ENCODE assay signal across 15 mouse cellular contexts in the genomic region with DNA sequence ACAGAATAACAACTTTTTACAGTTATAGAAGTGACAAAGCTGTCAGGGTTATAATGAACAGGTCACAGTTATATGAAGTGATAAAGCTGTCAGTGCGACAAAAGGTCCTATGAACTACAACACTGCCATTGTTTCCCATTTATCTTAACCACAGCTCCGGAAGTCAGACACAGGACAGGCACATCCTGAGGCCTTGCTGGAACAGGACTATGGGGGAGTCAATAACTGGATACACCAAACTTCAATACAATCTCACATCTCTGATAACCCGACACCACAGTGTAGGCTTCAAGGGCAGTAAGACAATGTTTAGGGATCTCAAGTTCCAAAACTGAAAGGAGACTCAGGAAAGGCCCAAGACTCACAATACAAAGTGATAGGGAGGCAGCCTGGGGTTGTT. TPM values are rescaled to one million over a fixed set of nuclear protein-coding genes. Genes with fewer than 3 reads are reported as not detected.
DNase-seq lines count a peak whose midpoint lies in the region; ATAC-seq and TF ChIP-seq lines count a peak whose summit lies in the region.
"Had no signal": no experiment of that assay in that cellular context is flagged by ENCODE, and none has a peak within 500 bp of the region (broad histone marks: within the 10 kb centered on the region; RNA-seq: fewer than 3 reads in every experiment).

No protein-coding gene starts in this region.

- WGBS in intestine, embryonic 14.5 days, result 60% methylated on average over 3 of the region's 3 CpGs
- WGBS in small intestine, adult 2 months, result 40% methylated on average over 3 of the region's 3 CpGs
- WGBS in forebrain, embryonic 14.5 days, result 84% methylated on average over 3 of the region's 3 CpGs

- peaks cover 5% of the 10 kb centered on the region; the same call in 1 of the 2 replicates for H3K4me1 ChIP-seq in intestine, embryonic 14.5 days (replicated peaks; ENCODE audit: control insufficient read depth, insufficient read depth, low read length)
- H3K4me1 ChIP-seq in small intestine, adult 2 months (ENCODE audit: control insufficient read depth, insufficient read depth, insufficient read length, low read length), result peaks cover 31% of the 10 kb centered on the region
- no peaks in the 10 kb centered on the region for H3K4me1 ChIP-seq in forebrain, embryonic 14.5 days (ENCODE audit: control insufficient read depth, insufficient read depth, low read length)
- H3K4me1 ChIP-seq: forebrain, embryonic 15.5 days; hindbrain, embryonic 15.5 days; midbrain, embryonic 15.5 days had no signal

- H3K4me2 ChIP-seq in intestine, embryonic 14.5 days (ENCODE audit: low read length), result no peak overlapping the region
- H3K4me2 ChIP-seq in forebrain, embryonic 14.5 days (ENCODE audit: low read length), result no peak overlapping the region
- H3K4me2 ChIP-seq: forebrain, embryonic 15.5 days; hindbrain, embryonic 15.5 days; midbrain, embryonic 15.5 days had no signal

- TF ChIP-seq CTCF in left cerebral cortex, adult 2 months (IDR thresholded peaks at IDR 0.05), result no peak
- no peak for TF ChIP-seq CTCF in small intestine, adult 2 months (IDR thresholded peaks at IDR 0.05; ENCODE audit: extremely low read depth, insufficient read length, insufficient replicate concordance, low read depth, low read length)

- H3K9ac ChIP-seq in intestine, embryonic 14.5 days (ENCODE audit: low read length), result no peak overlapping the region
- H3K9ac ChIP-seq in forebrain, embryonic 14.5 days (ENCODE audit: low read length), result no peak overlapping the region
- H3K9ac ChIP-seq: forebrain, embryonic 15.5 days; hindbrain, embryonic 15.5 days; liver, embryonic 14.5 days; midbrain, embryonic 15.5 days had no signal

- no peaks in the 10 kb centered on the region for H3K9me3 ChIP-seq in intestine, embryonic 14.5 days (ENCODE audit: control insufficient read depth, low read length)
- no peaks in the 10 kb centered on the region for H3K9me3 ChIP-seq in forebrain, embryonic 14.5 days (replicated peaks; ENCODE audit: control insufficient read depth, low read length)
- H3K9me3 ChIP-seq: forebrain, embryonic 15.5 days; hindbrain, embryonic 15.5 days; midbrain, embryonic 15.5 days had no signal

- TF ChIP-seq POLR2A in small intestine, adult 2 months (IDR thresholded peaks at IDR 0.05; ENCODE audit: low read depth, low read length), result no peak

- H3K27ac ChIP-seq in left cerebral cortex, adult 2 months, result peak overlapping the region; percentile 84
- peak overlapping the region; percentile 47; the same call in 1 of the 2 replicates for H3K27ac ChIP-seq in intestine, embryonic 14.5 days (ENCODE audit: low read depth)
- peak overlapping the region; percentile 90 for H3K27ac ChIP-seq in small intestine, adult 2 months (ENCODE audit: insufficient read depth, low read depth, low read length)
- no peak overlapping the region for H3K27ac ChIP-seq in forebrain, embryonic 14.5 days (ENCODE audit: low read depth, low read length)
- H3K27ac ChIP-seq: forebrain, embryonic 15.5 days; hindbrain, embryonic 15.5 days; liver, embryonic 14.5 days; midbrain, embryonic 15.5 days had no signal

- no peaks in the 10 kb centered on the region for H3K27me3 ChIP-seq in intestine, embryonic 14.5 days (replicated peaks; ENCODE audit: control insufficient read depth, insufficient read depth, low read length)
- H3K27me3 ChIP-seq in small intestine, adult 2 months (ENCODE audit: control insufficient read depth, insufficient read depth, low read length), result no peaks in the 10 kb centered on the region
- no peaks in the 10 kb centered on the region for H3K27me3 ChIP-seq in forebrain, embryonic 14.5 days (replicated peaks; ENCODE audit: control insufficient read depth, insufficient read depth, low read length)
- H3K27me3 ChIP-seq: forebrain, embryonic 15.5 days; hindbrain, embryonic 15.5 days; midbrain, embryonic 15.5 days had no signal

- DNase-seq in heart, adult 11 months, result peak; percentile 91
- no peak for DNase-seq in heart, postnatal 36 days
- no peak for DNase-seq in left cerebral cortex, adult 2 months (ENCODE audit: extremely low spot score in 1 of 2, low spot score in 2 of 2)
- no peak for DNase-seq in left cerebral cortex, adult 9 months (ENCODE audit: low spot score in 2 of 2)
- DNase-seq in intestine, embryonic 14.5 days (ENCODE audit: low spot score), result no peak
- no peak for DNase-seq in forebrain, embryonic 14.5 days (ENCODE audit: low spot score)
- DNase-seq in thymus, postnatal 4 days, result no peak
- DNase-seq: adrenal gland, postnatal 14 days; cerebellum, postnatal 25 days; gastrocnemius, postnatal 10 days had no signal

- H3K36me3 ChIP-seq in intestine, embryonic 14.5 days (ENCODE audit: control insufficient read depth, insufficient read depth, low read length), result peaks cover 5% of the 10 kb centered on the region; the same call in 1 of the 2 replicates
- no peaks in the 10 kb centered on the region for H3K36me3 ChIP-seq in small intestine, adult 2 months (ENCODE audit: control insufficient read depth, insufficient read depth, low read length)
- H3K36me3 ChIP-seq in forebrain, embryonic 14.5 days (ENCODE audit: control insufficient read depth, insufficient read depth, low read length), result no peaks in the 10 kb centered on the region; the same call in 1 of the 2 replicates
- H3K36me3 ChIP-seq: midbrain, embryonic 15.5 days had no signal

- no peak overlapping the region for H3K4me3 ChIP-seq in left cerebral cortex, adult 2 months
- H3K4me3 ChIP-seq in intestine, embryonic 14.5 days (ENCODE audit: low read depth, low read length), result no peak overlapping the region
- no peak overlapping the region for H3K4me3 ChIP-seq in small intestine, adult 2 months (ENCODE audit: low read depth, low read length)
- no peak overlapping the region for H3K4me3 ChIP-seq in forebrain, embryonic 14.5 days (ENCODE audit: low read depth, low read length)
- H3K4me3 ChIP-seq: forebrain, embryonic 15.5 days; hindbrain, embryonic 15.5 days; midbrain, embryonic 15.5 days had no signal

- intact Hi-C loops in heart, postnatal 36 days (cut with DNase I), result no loop called here
- intact Hi-C loops in left cerebral cortex, adult 2 months (cut with DNase I), result loop anchor here (5.0 kb wide), 1 partner anchor 48 kb away; no protein-coding TSS in a partner anchor

- no peak for ATAC-seq in intestine, embryonic 14.5 days (replicated peaks; ENCODE audit: low FRiP score, low TSS enrichment, low read depth)
- no peak for ATAC-seq in forebrain, embryonic 14.5 days
- ATAC-seq: forebrain, embryonic 15.5 days; midbrain, embryonic 15.5 days had no signal

RNA-seq across cellular contexts. Expression of a gene that starts 45.1 kb away (rescaled TPM):
- total RNA-seq in heart, postnatal 36 days (2021), result 10 to 100 TPM; 76.2 to 88.0 TPM
- total RNA-seq in left cerebral cortex, adult 2 months (2021), result 100 to 1,000 TPM; 242 to 253 TPM
- 5.9 TPM in 2 replicates for polyA plus RNA-seq in intestine, embryonic 14.5 days (2014; fragmentation: Nextera tagmentation; extraction: Ambion mirVana)
- 10.8 and 13.0 TPM in 2 replicates for polyA plus RNA-seq in small intestine, adult 2 months (2012; rRNA removed)
- 6.0 and 6.3 TPM in 2 replicates for polyA plus RNA-seq in forebrain, embryonic 14.5 days (2014; fragmentation: Nextera tagmentation; extraction: Ambion mirVana)
